Mouse (Mus musculus): Measurements from ENCODE around the gene Cd200r3. TPM values are rescaled to one million over a fixed set of nuclear protein-coding genes. Genes with fewer than 3 reads are reported as not detected.

The Cd200r3 gene
- polyA plus RNA-seq, 1 experiment = not detected

DNA sequence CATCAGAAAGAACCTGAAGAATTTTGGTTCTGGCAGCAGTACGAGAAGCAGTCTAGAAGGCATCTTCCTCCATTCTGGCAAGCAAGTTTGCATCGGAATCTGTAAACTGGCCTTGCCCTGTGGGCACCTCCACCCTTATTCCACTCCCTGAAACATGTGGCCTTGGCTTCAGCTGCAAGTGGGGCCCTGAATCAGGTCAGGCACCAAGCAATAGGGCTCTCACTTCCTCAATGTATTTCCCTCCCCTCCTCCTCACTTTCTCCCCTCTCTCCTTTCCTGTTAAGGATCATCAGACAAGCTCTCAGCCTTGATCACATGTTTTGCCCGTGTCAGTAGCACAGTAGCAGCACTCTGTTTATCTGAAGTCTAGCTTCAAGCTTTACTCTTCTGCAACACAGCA, 61.8 kb downstream of the Cd200r3 start:
- TF ChIP-seq CTCF (IDR thresholded peaks at IDR 0.05; ENCODE audit: extremely low read depth, insufficient read depth, low read length) = no peak
- no peak for TF ChIP-seq POLR2A (IDR thresholded peaks at IDR 0.05; ENCODE audit: extremely low read depth, insufficient read depth, low read length)
- Histone ChIP-seq H3K4me1 (ENCODE audit: control insufficient read depth, insufficient read depth, low read length) (peaks cover 1% of the 10 kb centered on the region; the same call in 1 of the 2 replicates), H3K27ac (ENCODE audit: insufficient read depth, low read length) (no peak overlapping the region), H3K4me3 (ENCODE audit: insufficient read depth, low read length) (no peak overlapping the region)

- no peak overlapping the region for H3K4me3 ChIP-seq (ENCODE audit: insufficient read depth, low read length)
- H3K27ac ChIP-seq (ENCODE audit: insufficient read depth, low read length) = 0 out of 2 replicates have a peak overlapping the region, but pooled peaks have one; percentile 23
- H3K4me1 ChIP-seq (ENCODE audit: control insufficient read depth, insufficient read depth, low read length) = peaks cover 1% of the 10 kb centered on the region; the same call in 1 of the 2 replicates
- TF ChIP-seq POLR2A (IDR thresholded peaks at IDR 0.05; ENCODE audit: extremely low read depth, insufficient read depth, low read length) (no peak), CTCF (IDR thresholded peaks at IDR 0.05; ENCODE audit: extremely low read depth, insufficient read depth, low read length) (no peak)
Observed at GRCm38 (mm10) chr16:45006971-45007370, 63.5 kb downstream of the Cd200r3 start.

DNA sequence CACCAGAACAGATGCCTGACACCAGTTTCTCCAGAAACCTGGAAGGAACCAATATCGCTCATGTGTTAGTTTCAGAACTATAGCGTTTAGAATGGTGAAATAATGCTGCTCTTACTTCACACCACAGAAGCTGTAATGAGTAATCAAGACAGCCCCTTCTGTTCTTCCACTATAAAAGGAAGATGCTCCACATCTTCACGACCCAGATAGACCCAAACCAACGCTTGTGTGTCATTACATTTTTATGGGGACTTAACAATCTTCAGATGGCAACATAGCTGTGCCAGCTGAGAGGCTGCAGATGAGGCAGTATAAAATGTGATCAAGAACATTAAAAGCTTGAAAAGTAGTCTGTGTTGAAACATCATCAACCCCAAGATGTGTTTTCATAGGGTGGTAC, 64.3 kb downstream of the Cd200r3 start:
- Histone ChIP-seq H3K4me3 (ENCODE audit: insufficient read depth, low read length) (no peak overlapping the region), H3K4me1 (ENCODE audit: control insufficient read depth, insufficient read depth, low read length) (peaks cover 1% of the 10 kb centered on the region; the same call in 1 of the 2 replicates), H3K27ac (ENCODE audit: insufficient read depth, low read length) (no peak overlapping the region)
- no peak for TF ChIP-seq POLR2A (IDR thresholded peaks at IDR 0.05; ENCODE audit: extremely low read depth, insufficient read depth, low read length)
- no peak for TF ChIP-seq CTCF (IDR thresholded peaks at IDR 0.05; ENCODE audit: extremely low read depth, insufficient read depth, low read length)

GRCm38 (mm10) chr16:45009634-45010033, 66.2 kb downstream of the Cd200r3 start:
- Histone ChIP-seq H3K4me1 (ENCODE audit: control insufficient read depth, insufficient read depth, low read length) (peaks cover 1% of the 10 kb centered on the region; the same call in 1 of the 2 replicates), H3K4me3 (ENCODE audit: insufficient read depth, low read length) (no peak overlapping the region), H3K27ac (ENCODE audit: insufficient read depth, low read length) (no peak overlapping the region)
- TF ChIP-seq POLR2A (IDR thresholded peaks at IDR 0.05; ENCODE audit: extremely low read depth, insufficient read depth, low read length) (no peak), CTCF (IDR thresholded peaks at IDR 0.05; ENCODE audit: extremely low read depth, insufficient read depth, low read length) (no peak)

DNA sequence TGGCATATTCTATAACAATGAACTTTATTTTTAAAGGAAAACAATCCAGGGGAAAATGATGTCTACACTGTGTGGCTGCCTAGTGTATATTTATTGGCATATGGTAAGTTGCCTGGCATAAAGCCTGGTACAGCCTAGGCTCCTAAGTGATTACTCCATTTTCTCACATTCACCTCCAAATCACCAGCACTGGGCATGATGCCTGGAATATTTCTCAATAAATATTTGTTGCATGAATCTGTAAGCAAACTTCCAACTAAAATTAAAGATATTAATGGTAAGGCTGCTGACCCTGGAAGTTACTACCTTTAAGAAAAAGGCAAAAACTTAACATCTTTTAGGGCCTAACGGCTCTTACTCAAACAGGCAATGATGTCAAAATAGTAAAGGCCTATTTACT, 72.1 kb downstream of the Cd200r3 start:
- Histone ChIP-seq H3K4me3 (ENCODE audit: insufficient read depth, low read length) (no peak overlapping the region), H3K27ac (ENCODE audit: insufficient read depth, low read length) (no peak overlapping the region), H3K4me1 (ENCODE audit: control insufficient read depth, insufficient read depth, low read length) (no peaks in the 10 kb centered on the region)
- TF ChIP-seq CTCF (IDR thresholded peaks at IDR 0.05; ENCODE audit: extremely low read depth, insufficient read depth, low read length) (no peak), POLR2A (IDR thresholded peaks at IDR 0.05; ENCODE audit: extremely low read depth, insufficient read depth, low read length) (no peak)

GRCm38 (mm10) chr16:45016488-45016887, 73.0 kb downstream of the Cd200r3 start:
- TF ChIP-seq POLR2A (IDR thresholded peaks at IDR 0.05; ENCODE audit: extremely low read depth, insufficient read depth, low read length) (no peak), CTCF (IDR thresholded peaks at IDR 0.05; ENCODE audit: extremely low read depth, insufficient read depth, low read length) (no peak)
- H3K4me1 ChIP-seq (ENCODE audit: control insufficient read depth, insufficient read depth, low read length) = no peaks in the 10 kb centered on the region

DNA sequence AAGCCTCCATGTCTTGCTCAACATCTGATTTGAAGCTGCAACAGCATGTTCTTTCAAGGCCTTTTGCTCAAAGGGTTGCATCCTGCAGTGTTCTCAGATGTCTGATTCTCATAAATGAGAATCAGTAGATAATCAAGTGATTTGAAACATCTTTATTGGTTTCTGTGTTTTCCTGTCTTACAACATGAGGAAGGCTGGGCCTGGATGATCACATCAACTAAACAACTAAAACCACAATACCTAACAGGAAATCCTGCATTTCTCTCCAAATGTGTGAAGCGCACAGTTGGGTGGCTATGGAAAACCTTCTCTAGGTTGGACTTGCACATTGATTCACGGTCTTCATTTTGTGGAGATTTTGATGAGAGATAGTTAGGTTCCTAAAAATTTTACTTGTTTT, 75.4 kb downstream of the Cd200r3 start:
- H3K4me1 ChIP-seq (ENCODE audit: control insufficient read depth, insufficient read depth, low read length) = no peaks in the 10 kb centered on the region
- no peak overlapping the region for H3K4me3 ChIP-seq (ENCODE audit: insufficient read depth, low read length)
- H3K27ac ChIP-seq (ENCODE audit: insufficient read depth, low read length) = no peak overlapping the region
- no peak for TF ChIP-seq POLR2A (IDR thresholded peaks at IDR 0.05; ENCODE audit: extremely low read depth, insufficient read depth, low read length)
- TF ChIP-seq CTCF (IDR thresholded peaks at IDR 0.05; ENCODE audit: extremely low read depth, insufficient read depth, low read length) = no peak

More at GRCm38 (mm10) chr16:45016488-45016887, 73.0 kb downstream of the Cd200r3 start:
- H3K27ac ChIP-seq (ENCODE audit: insufficient read depth, low read length) = no peak overlapping the region
- H3K4me3 ChIP-seq (ENCODE audit: insufficient read depth, low read length) = no peak overlapping the region

DNA sequence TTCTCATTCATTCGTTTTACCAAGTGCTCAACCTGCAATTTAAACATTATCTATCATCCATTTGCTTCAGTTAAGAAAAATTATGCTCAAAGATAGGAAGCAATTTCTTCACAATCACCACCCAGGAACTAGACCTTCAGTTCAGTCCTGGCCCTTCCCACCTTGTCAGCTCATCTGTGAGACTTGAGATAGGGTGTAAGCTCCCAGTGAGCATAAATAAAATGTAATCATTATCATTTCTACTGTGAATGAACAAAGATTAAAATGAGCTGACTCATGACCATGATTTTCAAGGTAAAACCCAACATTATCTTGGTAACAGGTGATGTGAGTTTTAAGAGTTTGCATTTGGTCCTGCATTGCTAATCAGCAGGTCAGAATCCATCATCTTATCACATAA, 76.6 kb downstream of the Cd200r3 start:
- no peaks in the 10 kb centered on the region for H3K4me1 ChIP-seq (ENCODE audit: control insufficient read depth, insufficient read depth, low read length)
- no peak overlapping the region for H3K27ac ChIP-seq (ENCODE audit: insufficient read depth, low read length)
- no peak overlapping the region for H3K4me3 ChIP-seq (ENCODE audit: insufficient read depth, low read length)
- TF ChIP-seq POLR2A (IDR thresholded peaks at IDR 0.05; ENCODE audit: extremely low read depth, insufficient read depth, low read length) (no peak), CTCF (IDR thresholded peaks at IDR 0.05; ENCODE audit: extremely low read depth, insufficient read depth, low read length) (no peak)

DNA sequence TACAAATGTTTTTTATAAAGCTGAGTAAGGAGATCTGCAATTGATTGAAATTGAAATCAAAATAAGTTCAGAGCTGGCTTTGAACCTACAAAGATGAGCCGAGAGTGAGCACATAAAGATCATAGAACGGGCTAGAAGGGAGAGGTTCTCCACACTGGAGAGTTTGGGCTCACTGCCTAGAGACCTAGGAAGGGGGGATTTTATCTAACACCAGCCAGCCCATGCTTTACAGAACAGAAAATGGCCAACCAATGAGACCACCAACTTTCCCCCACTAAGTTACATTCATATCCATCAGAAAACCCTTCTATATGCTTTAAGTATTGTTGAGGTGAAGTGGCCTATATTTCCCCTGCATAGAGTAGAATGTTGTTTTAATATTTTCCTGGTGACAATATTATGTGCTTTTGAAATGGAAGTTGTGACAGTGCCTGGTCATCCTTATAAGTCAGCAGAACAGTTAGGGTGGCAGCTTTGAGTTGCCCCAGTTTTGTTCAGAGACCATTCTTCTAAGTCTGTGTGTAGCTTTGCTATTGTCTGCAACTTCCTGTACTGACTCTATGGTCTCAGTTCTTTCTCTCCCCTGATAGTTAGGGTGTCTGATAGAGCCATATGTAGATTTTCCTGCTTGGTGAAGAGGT, 77.3 kb downstream of the Cd200r3 start:
- no peak overlapping the region for H3K27ac ChIP-seq (ENCODE audit: insufficient read depth, low read length)
- TF ChIP-seq POLR2A (IDR thresholded peaks at IDR 0.05; ENCODE audit: extremely low read depth, insufficient read depth, low read length) (no peak), CTCF (IDR thresholded peaks at IDR 0.05; ENCODE audit: extremely low read depth, insufficient read depth, low read length) (no peak)
- no peaks in the 10 kb centered on the region for H3K4me1 ChIP-seq (ENCODE audit: control insufficient read depth, insufficient read depth, low read length)
- no peak overlapping the region for H3K4me3 ChIP-seq (ENCODE audit: insufficient read depth, low read length)

DNA sequence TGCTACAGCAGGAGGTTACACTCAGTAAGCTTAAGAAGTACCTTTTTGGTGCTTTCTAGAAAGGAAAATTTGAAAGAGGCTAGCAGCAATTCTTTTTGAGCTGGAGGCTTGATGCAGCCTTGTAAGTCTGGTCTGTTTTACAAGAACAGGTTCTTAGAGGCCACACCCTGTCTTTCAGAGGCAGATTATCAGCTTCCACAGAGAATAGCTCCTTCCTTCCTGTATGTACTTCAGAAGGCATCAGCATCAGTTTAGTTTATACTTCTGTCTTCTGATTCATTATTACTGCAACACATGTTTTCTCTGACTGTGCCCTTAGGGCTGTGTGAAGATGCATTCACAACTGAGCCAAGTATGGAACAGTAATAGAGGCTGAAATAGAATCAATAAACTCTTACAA, 78.0 kb downstream of the Cd200r3 start:
- TF ChIP-seq CTCF (IDR thresholded peaks at IDR 0.05; ENCODE audit: extremely low read depth, insufficient read depth, low read length) = no peak
- TF ChIP-seq POLR2A (IDR thresholded peaks at IDR 0.05; ENCODE audit: extremely low read depth, insufficient read depth, low read length) = no peak
- Histone ChIP-seq H3K27ac (ENCODE audit: insufficient read depth, low read length) (no peak overlapping the region), H3K4me3 (ENCODE audit: insufficient read depth, low read length) (no peak overlapping the region), H3K4me1 (ENCODE audit: control insufficient read depth, insufficient read depth, low read length) (no peaks in the 10 kb centered on the region)

Data from cortical plate, adult 2 months (tissue).